Mouse (Mus musculus) thymus, adult 2 months (tissue): ENCODE measurements around the gene Ppp3ca.

Source experiments
- CTCF ChIP-seq: fragments of 200-500 bp; IDR thresholded peaks from 2 replicates; pipeline ENCODE4 v1.5.1; 2012; ENCODE audit warnings: mild to moderate bottlenecking, control low read depth, low read length, moderate library complexity, borderline replicate concordance; ENCODE audit not compliant: control insufficient read depth, poor library complexity, insufficient read depth; ENCODE audit errors: extremely low read depth
- POLR2A ChIP-seq: fragments of 200-500 bp; IDR thresholded peaks from 2 replicates; pipeline ENCODE4 v1.6.1; 2012; ENCODE audit warnings: mild to moderate bottlenecking, low read length, control low read depth, moderate library complexity; ENCODE audit not compliant: control insufficient read depth, poor library complexity, insufficient read depth; ENCODE audit errors: extremely low read depth

GRCm38 (mm10) chr3:136830687-136831220, 160.8 kb downstream of the Ppp3ca start:
- TF ChIP-seq CTCF (no peak), POLR2A (no peak)
